ENCODE assay signal across 20 mouse cellular contexts in the genomic region with DNA sequence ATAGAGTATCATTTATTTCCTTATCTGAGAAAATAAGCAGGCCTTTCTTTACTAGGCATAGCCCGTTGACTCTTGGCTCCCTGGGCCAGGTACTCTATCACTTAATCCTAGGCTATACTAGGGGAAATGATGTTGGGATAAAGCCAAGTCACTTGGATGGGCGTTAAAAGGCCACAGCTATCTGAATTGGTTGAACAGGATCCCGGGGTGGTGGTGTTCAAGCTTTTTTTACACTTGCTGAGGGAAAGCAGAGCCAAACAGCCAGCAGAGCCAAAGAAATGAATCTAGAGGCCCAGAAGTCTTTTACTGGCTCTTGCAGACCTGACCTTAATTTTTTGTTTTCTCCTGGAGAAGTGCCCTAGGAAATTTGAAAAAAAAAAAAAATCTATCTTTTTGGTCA.
DNase-seq lines count a peak whose midpoint lies in the region; ATAC-seq lines count a peak whose summit lies in the region.
"Had no signal": no experiment of that assay in that cellular context is flagged by ENCODE, and none has a peak within 500 bp of the region (broad histone marks: within the 10 kb centered on the region; RNA-seq: fewer than 3 reads in every experiment).

No protein-coding gene starts in this region.

- DNase-seq in cerebellum, adult 9-11 months = peak; percentile 34
- no peak for DNase-seq in cerebellum, postnatal 36 days
- peak; percentile 63 for DNase-seq in heart, adult 8-10 months (ENCODE audit: low spot score)
- DNase-seq in gastrocnemius, postnatal 14 days = peak; percentile 47
- peak; percentile 24 for DNase-seq in heart, postnatal 25 days (ENCODE audit: low spot score)
- DNase-seq in adrenal gland, postnatal 14 days = no peak
- DNase-seq in layer of hippocampus, postnatal 25 days (ENCODE audit: extremely low spot score in 1 of 2, low spot score in 1 of 2) = no peak
- DNase-seq: kidney, adult 18-20 months; kidney, postnatal 10 days; left cerebral cortex, postnatal 4 days; lung, adult 2 months; lung, postnatal 4 days; right cerebral cortex, postnatal 14 days; thymus, adult 18-20 months had no signal

- no peaks in the 10 kb centered on the region; the same call in 1 of the 2 replicates for H3K4me1 ChIP-seq in heart, embryonic 11.5 days (ENCODE audit: control insufficient read depth, insufficient read depth, low read length)

- 37% methylated on average over 3 of the region's 3 CpGs for WGBS in heart, embryonic 11.5 days (ENCODE audit: insufficient replicate concordance)

- no peaks in the 10 kb centered on the region for H3K27me3 ChIP-seq in heart, embryonic 11.5 days (ENCODE audit: control insufficient read depth, insufficient read depth, low read length)

- H3K4me3 ChIP-seq in heart, embryonic 11.5 days (ENCODE audit: low read depth, low read length) = no peak overlapping the region
- H3K4me3 ChIP-seq: hindbrain, embryonic 10.5 days; layer of hippocampus, adult 2 months had no signal

- no peak for ATAC-seq in heart, embryonic 11.5 days (replicated peaks; ENCODE audit: insufficient number of reproducible peaks, low FRiP score, low TSS enrichment)
- ATAC-seq: midbrain, embryonic 16.5 days had no signal

- H3K36me3 ChIP-seq in heart, embryonic 11.5 days (ENCODE audit: control insufficient read depth, insufficient read depth, low read length) = no peaks in the 10 kb centered on the region
- H3K36me3 ChIP-seq: hindbrain, embryonic 10.5 days had no signal

- no peak overlapping the region for H3K4me2 ChIP-seq in heart, embryonic 11.5 days
- H3K4me2 ChIP-seq: liver, embryonic 11.5 days had no signal

- intact Hi-C loops in gastrocnemius, postnatal 14 days (cut with DNase I; ENCODE audit: low total_unique reads) = no loop called here
- intact Hi-C loops in heart, postnatal 25 days (cut with DNase I) = no loop called here

- H3K9me3 ChIP-seq in heart, embryonic 11.5 days (replicated peaks; ENCODE audit: control insufficient read depth, low read length) = no peaks in the 10 kb centered on the region
- H3K9me3 ChIP-seq: G1E; hindbrain, embryonic 10.5 days had no signal

- H3K27ac ChIP-seq in heart, embryonic 11.5 days (ENCODE audit: low read depth, low read length) = no peak overlapping the region
- H3K27ac ChIP-seq: hindbrain, embryonic 10.5 days; layer of hippocampus, adult 2 months had no signal

- H3K9ac ChIP-seq in heart, embryonic 11.5 days (ENCODE audit: low read depth, low read length) = no peak overlapping the region

Comparison
In these comparisons a context has a peak if more than half of its experiments do, and no peak if none do; other contexts are left out.
1. DNase-seq: peak in cerebellum, adult 9-11 months (single experiment), heart, adult 8-10 months (single experiment), gastrocnemius, postnatal 14 days (single experiment) and heart, postnatal 25 days (single experiment); none in cerebellum, postnatal 36 days (0 of 2), adrenal gland, postnatal 14 days (single experiment) and layer of hippocampus, postnatal 25 days (0 of 2).